Mouse (Mus musculus) C2C12 (cell line): ENCODE measurements around the gene Vamp3.

Experiments used
- CTCF ChIP-seq: IDR thresholded peaks from one replicate; pipeline ENCODE4 v1.5.1; 2011; ENCODE audit not compliant: control insufficient read depth, insufficient read depth, insufficient read length
- MAX ChIP-seq: IDR thresholded peaks from one replicate; pipeline ENCODE4 v1.6.1; 2011; ENCODE audit warnings: mild to moderate bottlenecking, control low read depth
- USF1 ChIP-seq: IDR thresholded peaks from one replicate; pipeline ENCODE4 v1.6.1; 2011; ENCODE audit warnings: low read depth, mild to moderate bottlenecking, control low read depth, moderate library complexity

DNA sequence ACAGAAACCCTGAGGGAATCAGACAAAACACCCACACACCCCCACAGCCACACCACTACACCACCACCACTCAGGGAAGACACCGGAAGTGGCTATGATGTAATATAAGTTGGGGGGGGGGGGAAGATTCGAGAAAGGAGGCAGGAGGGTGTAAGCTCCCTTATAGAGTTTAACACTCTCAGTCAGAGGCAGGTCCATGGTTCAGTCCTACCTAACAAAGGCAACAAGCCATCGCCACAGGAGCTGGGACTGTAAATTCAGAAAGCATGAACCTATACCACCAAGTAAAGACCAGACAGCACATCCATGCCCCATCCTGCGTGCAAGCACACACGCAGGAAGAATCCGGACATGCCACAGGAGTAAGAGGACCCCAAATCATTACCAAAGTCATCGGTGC, 31.5 kb upstream of the Vamp3 start, which contains the start of gene Gm13090:
- TF ChIP-seq CTCF (no peak), MAX (no peak), USF1 (no peak)
